Mouse (Mus musculus) neural tube, embryonic 11.5 days (tissue): ENCODE data around the gene Letmd1. TPM values are rescaled to one million over a fixed set of nuclear protein-coding genes. Genes with fewer than 3 reads are reported as not detected.
"Not testable (repeated sequence)": the region's sequence is repeated elsewhere in the genome, so short reads cannot be mapped to it uniquely, and the experiment has no call there.

Source experiments
- ATAC-seq: fragments of 200-750 bp; cut with Nextera tagmentation; 2 replicates; pipeline ENCODE4 v1.8.0; 2017; ENCODE audit warnings: moderate number of reproducible peaks, mild to moderate bottlenecking, moderate TSS enrichment, moderate library complexity; ENCODE audit not compliant: insufficient read depth, low FRiP score, low TSS enrichment
- DNase-seq: peaks from one replicate; pipeline ENCODE4 v3.0.0-alpha.2; 2015; ENCODE audit warnings: low spot score
- H3K27ac ChIP-seq: fragments of 300-500 bp; sonication (generic); 2 replicates; pipeline ENCODE4 v1.5.1; 2014; ENCODE audit warnings: low read depth, mild to moderate bottlenecking, low read length
- H3K27me3 ChIP-seq: fragments of 300-500 bp; sonication (generic); 2 replicates; pipeline ENCODE4 v1.6.1; 2014; ENCODE audit warnings: mild to moderate bottlenecking, low read length, mixed read lengths; ENCODE audit not compliant: control insufficient read depth, insufficient read depth
- H3K36me3 ChIP-seq: fragments of 300-500 bp; sonication (generic); 2 replicates; pipeline ENCODE4 v1.6.1; 2014; ENCODE audit warnings: mild to moderate bottlenecking, low read length, moderate library complexity, mixed read lengths; ENCODE audit not compliant: control insufficient read depth, insufficient read depth
- H3K4me1 ChIP-seq: fragments of 300-500 bp; sonication (generic); 2 replicates; pipeline ENCODE4 v1.6.1; 2014; ENCODE audit warnings: low read length, mixed read lengths; ENCODE audit not compliant: control insufficient read depth, insufficient read depth
- H3K4me2 ChIP-seq: fragments of 300-500 bp; sonication (generic); 2 replicates; pipeline ENCODE4 v1.6.1; 2014; ENCODE audit warnings: low read depth, mild to moderate bottlenecking, moderate library complexity
- H3K4me3 ChIP-seq: fragments of 300-500 bp; sonication (generic); 2 replicates; pipeline ENCODE4 v1.5.1; 2014; ENCODE audit warnings: low read depth, low read length
- H3K9ac ChIP-seq: fragments of 300-500 bp; sonication (generic); 2 replicates; pipeline ENCODE4 v1.6.1; 2014; ENCODE audit warnings: mild to moderate bottlenecking, low read length
- H3K9me3 ChIP-seq: fragments of 300-500 bp; sonication (generic); 2 replicates; pipeline ENCODE4 v1.6.1; 2016; ENCODE audit warnings: low read length; ENCODE audit not compliant: control insufficient read depth
- WGBS: fragments of 180-500 bp; shearing (Covaris S2); extraction: QIAGEN DNeasy Blood & Tissue Kit; methylation state at CpG from one replicate; pipeline ENCODE4 v1.1.7; 2014; 5-methylcytosine and 5-hydroxymethylcytosine counted together
- polyA plus RNA-seq: library from polyadenylated mRNA; unstranded; fragments of >200 nt; fragmentation: Nextera tagmentation; extraction: Ambion mirVana; gene quantifications from 2 replicates; pipeline ENCODE4 v1.2.1, GENCODE M21; 2014

The Letmd1 gene
- polyA plus RNA-seq, 1 experiment from 2014 or later, result 51.1 TPM

DNA sequence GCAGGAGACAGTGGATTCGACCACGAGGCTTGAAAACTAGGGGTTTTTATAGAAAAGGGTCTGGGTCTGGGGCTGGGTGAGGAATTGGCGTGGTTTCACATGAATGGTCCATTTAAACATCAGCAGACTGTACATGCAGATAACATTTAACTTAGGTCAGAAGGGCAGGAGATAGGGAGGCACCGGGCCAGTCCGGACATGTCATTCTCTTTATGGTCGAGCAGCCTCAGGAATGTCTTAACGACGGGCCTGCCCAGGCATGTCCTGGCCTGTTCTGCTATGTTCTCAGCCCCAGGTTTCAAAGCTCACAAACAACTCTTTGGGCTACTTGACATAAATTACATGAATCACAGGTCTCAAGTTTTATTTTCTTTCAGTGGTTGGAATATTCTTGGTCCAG lies 30.7 kb downstream of the Letmd1 start:
- DNase-seq, H3K9ac ChIP-seq, H3K27me3 ChIP-seq, H3K4me2 ChIP-seq, H3K27ac ChIP-seq, H3K4me3 ChIP-seq, H3K4me1 ChIP-seq, ATAC-seq, H3K36me3 ChIP-seq, H3K9me3 ChIP-seq: not testable (repeated sequence)
- WGBS, result 88% methylated on average over 8 of the region's 8 CpGs

DNA sequence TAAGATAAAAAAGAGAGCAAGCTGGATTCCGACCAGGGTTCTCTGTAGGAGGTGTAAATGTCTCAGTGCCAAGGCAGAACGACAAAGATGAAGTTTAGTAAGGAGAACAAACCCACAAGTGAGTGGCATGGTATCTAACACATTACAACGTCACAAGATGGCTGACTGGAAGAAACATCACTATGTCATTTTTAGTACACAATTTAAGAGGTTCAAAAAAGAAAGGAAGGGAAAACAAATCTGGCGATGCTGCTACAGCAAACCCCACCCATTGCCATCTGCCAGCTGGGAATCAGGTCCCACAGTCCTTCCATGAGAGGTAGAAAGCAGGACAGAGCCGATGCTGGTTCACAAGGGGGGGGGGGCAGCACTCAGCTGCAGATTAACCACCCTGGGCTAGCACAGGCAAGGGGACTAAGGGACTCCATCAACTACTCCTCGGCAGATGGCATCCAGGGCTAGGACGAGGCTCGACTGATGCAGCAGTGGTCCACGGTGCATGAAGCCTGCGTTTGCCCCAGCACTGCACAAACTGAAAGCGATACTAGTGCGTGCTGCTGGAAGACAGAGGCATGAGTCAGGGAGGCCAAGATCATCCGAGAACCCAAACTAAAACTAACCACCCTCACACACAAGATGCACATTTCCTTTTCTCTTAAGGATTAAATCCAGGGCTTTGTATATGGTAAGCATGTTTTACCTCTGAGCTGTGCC lies 39.8 kb downstream of the Letmd1 start:
- Histone ChIP-seq H3K9me3 (no peaks in the 10 kb centered on the region), H3K9ac (no peak overlapping the region), H3K27me3 (no peaks in the 10 kb centered on the region), H3K4me3 (no peak overlapping the region), H3K4me1 (no peaks in the 10 kb centered on the region), H3K4me2 (no peak overlapping the region), H3K27ac (no peak overlapping the region), H3K36me3 (peaks cover 19% of the 10 kb centered on the region)
- ATAC-seq (no peak), DNase-seq (no peak)
- 93% methylated on average over 13 of the region's 13 CpGs for WGBS

DNA sequence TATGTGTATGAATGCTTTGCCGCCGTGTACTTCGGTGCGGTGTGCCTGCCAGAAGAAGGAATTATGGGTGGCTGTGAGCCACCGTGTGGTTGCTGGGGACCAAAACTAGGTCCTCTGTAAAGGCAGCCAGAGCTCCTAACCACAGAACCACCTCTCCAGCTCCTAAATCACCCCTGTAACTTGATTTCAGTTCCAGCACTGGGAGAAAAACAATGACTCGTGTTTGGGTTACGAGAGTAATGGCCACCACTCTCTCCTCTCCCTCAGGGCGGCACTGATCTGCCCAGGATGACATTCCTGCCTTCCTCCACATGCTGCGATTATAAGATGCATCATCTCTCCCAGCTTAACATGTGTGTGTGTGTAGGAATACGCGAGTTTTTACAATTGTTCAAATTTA lies 41.2 kb downstream of the Letmd1 start:
- WGBS, result 92% methylated on average over 11 of the region's 11 CpGs
- Histone ChIP-seq H3K4me1 (no peaks in the 10 kb centered on the region), H3K9ac (no peak overlapping the region), H3K4me3 (no peak overlapping the region), H3K4me2 (no peak overlapping the region), H3K27ac (no peak overlapping the region), H3K9me3 (no peaks in the 10 kb centered on the region), H3K36me3 (peaks cover 22% of the 10 kb centered on the region), H3K27me3 (no peaks in the 10 kb centered on the region)
- ATAC-seq (no peak), DNase-seq (no peak)

DNA sequence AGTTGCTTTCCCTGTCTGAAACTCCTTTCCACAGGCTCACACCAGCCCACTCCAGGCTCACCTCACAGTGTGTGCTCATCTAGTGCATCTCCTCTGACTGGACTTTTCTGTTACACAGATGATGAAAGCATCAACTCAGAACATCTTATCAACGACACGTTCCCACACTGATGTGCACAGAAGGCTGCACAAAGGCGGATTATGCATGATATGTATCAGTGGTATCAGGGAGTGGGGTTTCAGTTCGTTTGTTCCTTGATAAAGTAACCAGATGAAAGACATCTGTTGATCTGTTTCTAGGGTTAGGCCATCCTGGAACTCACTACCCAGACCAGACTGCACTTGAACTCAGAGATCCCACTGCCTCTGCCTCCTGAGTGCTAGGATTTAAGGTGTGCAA lies 44.6 kb downstream of the Letmd1 start:
- H3K9ac ChIP-seq, result no peak overlapping the region
- H3K9me3 ChIP-seq, result no peaks in the 10 kb centered on the region
- ATAC-seq (no peak), DNase-seq (no peak)
- H3K27ac ChIP-seq, result no peak overlapping the region
- H3K4me1 ChIP-seq, result no peaks in the 10 kb centered on the region
- H3K27me3 ChIP-seq, result no peaks in the 10 kb centered on the region
- WGBS, result 92% methylated on average over 4 of the region's 4 CpGs
- H3K36me3 ChIP-seq, result peaks cover 20% of the 10 kb centered on the region
- no peak overlapping the region for H3K4me2 ChIP-seq
- no peak overlapping the region for H3K4me3 ChIP-seq

DNA sequence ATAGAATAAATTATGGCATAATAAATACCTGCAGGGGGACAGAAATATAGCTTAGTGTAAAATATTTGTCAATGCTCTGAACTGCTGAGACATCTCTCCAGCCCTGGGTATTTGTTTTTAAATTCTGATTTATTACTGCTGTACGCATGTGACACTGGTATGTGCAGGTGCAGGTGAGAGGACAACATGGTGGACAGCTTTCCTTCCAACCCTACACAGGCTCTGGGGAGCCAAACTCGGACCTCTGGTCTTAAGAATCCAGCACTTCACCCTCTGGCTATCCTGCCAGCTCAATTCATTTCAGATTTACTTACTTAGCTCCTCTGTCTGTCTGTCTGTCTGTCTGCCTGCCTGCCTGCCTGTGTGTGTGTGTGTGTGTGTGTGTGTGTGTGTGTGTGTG lies 46.3 kb downstream of the Letmd1 start:
- no peak for ATAC-seq
- H3K9ac ChIP-seq, result no peak overlapping the region
- peaks cover 18% of the 10 kb centered on the region for H3K36me3 ChIP-seq
- no peak overlapping the region for H3K4me3 ChIP-seq
- H3K4me2 ChIP-seq, result no peak overlapping the region
- no peak for DNase-seq
- no peak overlapping the region for H3K27ac ChIP-seq
- H3K27me3 ChIP-seq, result no peaks in the 10 kb centered on the region
- H3K9me3 ChIP-seq, result no peaks in the 10 kb centered on the region
- H3K4me1 ChIP-seq, result no peaks in the 10 kb centered on the region
- 84% methylated on average over 2 of the region's 2 CpGs for WGBS

DNA sequence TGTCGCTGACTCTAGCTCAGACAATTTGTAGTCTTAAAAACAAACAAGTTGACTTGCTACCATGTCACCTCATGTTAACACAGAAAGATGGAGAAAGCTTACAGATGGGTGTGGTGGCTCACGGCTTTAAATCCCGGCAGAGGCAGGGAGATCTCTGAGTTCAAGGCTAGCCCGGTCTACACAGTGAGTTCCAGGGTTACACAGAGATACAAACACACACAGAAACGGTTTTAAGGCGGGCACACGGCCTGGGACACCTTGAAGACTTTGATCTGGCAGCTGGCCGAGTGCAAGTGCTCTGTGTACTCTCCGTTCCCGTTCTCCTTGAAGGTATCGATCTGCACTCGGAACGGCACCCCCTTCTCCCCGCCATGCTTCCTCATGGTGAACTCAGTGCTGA lies 51.5 kb downstream of the Letmd1 start:
- Histone ChIP-seq H3K4me2 (no peak overlapping the region), H3K9ac (no peak overlapping the region), H3K27ac (no peak overlapping the region), H3K4me3 (no peak overlapping the region), H3K36me3 (peaks cover 6% of the 10 kb centered on the region), H3K4me1 (no peaks in the 10 kb centered on the region), H3K27me3 (no peaks in the 10 kb centered on the region), H3K9me3 (no peaks in the 10 kb centered on the region)
- WGBS, result 94% methylated on average over 14 of the region's 14 CpGs
- no peak for ATAC-seq
- DNase-seq, result no peak

DNA sequence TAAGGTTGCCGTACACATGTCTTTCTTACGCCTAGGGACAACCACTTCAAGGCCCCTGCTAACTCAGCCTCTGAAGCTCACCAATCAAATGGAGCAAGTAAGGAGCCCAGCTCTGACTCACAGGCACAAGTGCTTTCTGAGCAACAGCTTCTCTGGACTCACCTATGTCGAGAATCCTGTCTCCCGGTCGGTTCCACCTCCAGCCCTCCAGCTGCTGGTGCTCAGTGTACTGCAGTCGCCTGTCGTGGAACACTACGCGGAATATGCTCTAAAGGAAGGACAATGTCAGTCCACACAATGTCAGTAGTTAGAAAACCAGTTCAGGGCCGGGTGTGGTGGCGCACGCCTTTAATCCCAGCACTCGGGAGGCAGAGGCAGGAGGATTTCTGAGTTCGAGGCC lies 56.6 kb downstream of the Letmd1 start:
- no peaks in the 10 kb centered on the region for H3K27me3 ChIP-seq
- ATAC-seq, result no peak
- H3K4me1 ChIP-seq, result no peaks in the 10 kb centered on the region
- no peaks in the 10 kb centered on the region for H3K9me3 ChIP-seq
- H3K4me2 ChIP-seq, result no peak overlapping the region
- H3K9ac ChIP-seq, result no peak overlapping the region
- WGBS, result 93% methylated on average over 13 of the region's 14 CpGs
- DNase-seq, result no peak
- H3K4me3 ChIP-seq, result no peak overlapping the region
- no peak overlapping the region for H3K27ac ChIP-seq
- H3K36me3 ChIP-seq, result peaks cover 5% of the 10 kb centered on the region

DNA sequence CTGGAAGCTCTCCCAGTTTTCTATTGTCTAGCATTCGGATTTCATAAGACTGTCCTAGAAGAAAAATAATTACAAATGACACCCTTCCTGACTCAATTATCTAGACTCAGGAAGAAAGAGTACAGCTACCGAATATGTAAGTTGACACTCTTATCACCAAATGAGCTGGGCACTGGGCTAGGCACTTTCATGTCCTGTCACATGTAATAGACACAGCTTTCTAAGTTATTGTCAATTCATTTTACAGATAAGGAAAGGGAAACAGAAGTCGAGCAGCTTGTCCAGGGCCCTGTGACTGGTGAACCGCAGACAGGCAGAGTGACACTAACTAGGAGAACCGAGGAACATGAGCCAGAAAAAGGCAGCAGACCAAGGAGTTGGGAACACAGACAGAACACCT lies 59.1 kb downstream of the Letmd1 start:
- Histone ChIP-seq H3K27me3 (no peaks in the 10 kb centered on the region), H3K4me3 (no peak overlapping the region), H3K9me3 (no peaks in the 10 kb centered on the region), H3K36me3 (peaks cover 3% of the 10 kb centered on the region), H3K4me2 (no peak overlapping the region), H3K9ac (no peak overlapping the region), H3K27ac (no peak overlapping the region), H3K4me1 (no peaks in the 10 kb centered on the region)
- 91% methylated on average over 5 of the region's 5 CpGs for WGBS
- ATAC-seq, result no peak
- no peak for DNase-seq
